ENCODE assay signal across 15 mouse cellular contexts in the genomic region with DNA sequence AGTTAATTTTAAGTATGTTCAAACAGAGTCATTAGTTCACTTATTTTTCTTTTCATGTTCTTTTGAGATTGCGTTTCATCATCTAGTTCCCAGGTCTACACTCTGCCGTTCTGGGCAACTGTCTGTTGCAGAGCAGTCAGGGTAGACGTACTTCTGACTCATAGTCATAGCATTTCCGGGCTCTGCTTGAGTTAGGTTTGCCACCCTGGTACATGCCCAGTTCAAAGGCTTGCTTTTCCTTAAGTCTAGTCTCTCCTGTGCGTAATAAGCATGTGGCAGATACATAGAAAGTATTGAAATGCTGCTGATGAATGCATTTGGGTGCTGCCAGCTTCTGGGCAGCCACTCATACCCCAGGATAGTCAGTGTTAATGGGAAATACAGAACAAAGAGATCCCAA.
DNase-seq lines count a peak whose midpoint lies in the region; ATAC-seq and TF ChIP-seq lines count a peak whose summit lies in the region.
"Had no signal": no experiment of that assay in that cellular context is flagged by ENCODE, and none has a peak within 500 bp of the region (broad histone marks: within the 10 kb centered on the region; RNA-seq: fewer than 3 reads in every experiment).

No protein-coding gene starts in this region.

- no peak overlapping the region for H3K4me3 ChIP-seq in forebrain, embryonic 10.5 days
- no peak overlapping the region for H3K4me3 ChIP-seq in forebrain, embryonic 13.5 days
- no peak overlapping the region for H3K4me3 ChIP-seq in midbrain, embryonic 12.5 days
- no peak overlapping the region for H3K4me3 ChIP-seq in small intestine, adult 2 months (ENCODE audit: low read depth, low read length)
- H3K4me3 ChIP-seq: erythroblast, embryonic 14.5 days; heart, embryonic 12.5 days had no signal

- H3K4me1 ChIP-seq in forebrain, embryonic 10.5 days, result peaks cover 50% of the 10 kb centered on the region
- peaks cover 46% of the 10 kb centered on the region for H3K4me1 ChIP-seq in forebrain, embryonic 13.5 days
- H3K4me1 ChIP-seq in midbrain, embryonic 12.5 days, result peaks cover 39% of the 10 kb centered on the region
- peaks cover 9% of the 10 kb centered on the region for H3K4me1 ChIP-seq in small intestine, adult 2 months (ENCODE audit: control insufficient read depth, insufficient read depth, insufficient read length, low read length)

- H3K36me3 ChIP-seq in forebrain, embryonic 10.5 days (replicated peaks), result peaks cover 17% of the 10 kb centered on the region
- H3K36me3 ChIP-seq in forebrain, embryonic 13.5 days (ENCODE audit: poor library complexity, severe bottlenecking), result peaks cover 7% of the 10 kb centered on the region; the same call in 1 of the 2 replicates
- H3K36me3 ChIP-seq in midbrain, embryonic 12.5 days, result 0 out of 2 replicates have a peak, but pooled peaks cover 7% of the 10 kb centered on the region
- peaks cover 12% of the 10 kb centered on the region for H3K36me3 ChIP-seq in small intestine, adult 2 months (ENCODE audit: control insufficient read depth, insufficient read depth, low read length)

- TF ChIP-seq POLR2A in small intestine, adult 2 months (IDR thresholded peaks at IDR 0.05; ENCODE audit: low read depth, low read length), result peak; percentile 32; the same call in 1 of the 2 replicates

- TF ChIP-seq CTCF in small intestine, adult 2 months (IDR thresholded peaks at IDR 0.05; ENCODE audit: extremely low read depth, insufficient read length, insufficient replicate concordance, low read depth, low read length), result no peak

- no peak overlapping the region; the same call in 1 of the 2 replicates for H3K4me2 ChIP-seq in forebrain, embryonic 13.5 days
- peak overlapping the region; percentile 53 for H3K4me2 ChIP-seq in midbrain, embryonic 12.5 days (replicated peaks)
- H3K4me2 ChIP-seq: heart, embryonic 12.5 days had no signal

- peaks cover 18% of the 10 kb centered on the region for H3K27me3 ChIP-seq in forebrain, embryonic 10.5 days (ENCODE audit: poor library complexity, severe bottlenecking)
- H3K27me3 ChIP-seq in forebrain, embryonic 13.5 days, result peaks cover 29% of the 10 kb centered on the region
- H3K27me3 ChIP-seq in midbrain, embryonic 12.5 days, result peaks cover 41% of the 10 kb centered on the region
- no peaks in the 10 kb centered on the region for H3K27me3 ChIP-seq in small intestine, adult 2 months (ENCODE audit: control insufficient read depth, insufficient read depth, low read length)
- H3K27me3 ChIP-seq: heart, embryonic 12.5 days had no signal

- H3K9me3 ChIP-seq in forebrain, embryonic 10.5 days, result no peaks in the 10 kb centered on the region
- H3K9me3 ChIP-seq in forebrain, embryonic 13.5 days (replicated peaks), result no peaks in the 10 kb centered on the region
- H3K9me3 ChIP-seq in midbrain, embryonic 12.5 days, result no peaks in the 10 kb centered on the region
- H3K9me3 ChIP-seq: heart, embryonic 12.5 days had no signal

- ATAC-seq in forebrain, embryonic 13.5 days, result no peak
- ATAC-seq in midbrain, embryonic 12.5 days (ENCODE audit: low FRiP score, low read depth), result no peak

- no peak for DNase-seq in forebrain, embryonic 10.5 days (ENCODE audit: extremely low spot score, low spot score)
- DNase-seq in urinary bladder, postnatal 14 days (ENCODE audit: low spot score), result peak; percentile 28
- DNase-seq in urinary bladder, postnatal 25 days (ENCODE audit: low spot score), result no peak
- DNase-seq in thymus, postnatal 36 days, result no peak
- no peak for DNase-seq in adrenal gland, postnatal 36 days
- DNase-seq: adrenal gland, postnatal 14 days; cerebellum, adult 11 months; gastrocnemius, postnatal 10 days; lung, postnatal 10 days; thymus, adult 2 months had no signal

- WGBS in forebrain, embryonic 10.5 days, result 94% methylated on average over 5 of the region's 5 CpGs
- 85% methylated on average over 5 of the region's 5 CpGs for WGBS in forebrain, embryonic 13.5 days
- WGBS in midbrain, embryonic 12.5 days, result 86% methylated on average over 5 of the region's 5 CpGs
- WGBS in small intestine, adult 2 months, result 37% methylated on average over 5 of the region's 5 CpGs

- H3K9ac ChIP-seq in forebrain, embryonic 13.5 days, result no peak overlapping the region
- H3K9ac ChIP-seq in midbrain, embryonic 12.5 days (replicated peaks), result peak overlapping the region; percentile 24; the same call in 1 of the 2 replicates
- H3K9ac ChIP-seq: heart, embryonic 12.5 days had no signal

- H3K27ac ChIP-seq in forebrain, embryonic 10.5 days, result 0 out of 2 replicates have a peak overlapping the region, but pooled peaks have one; percentile 75
- no peak overlapping the region for H3K27ac ChIP-seq in forebrain, embryonic 13.5 days
- H3K27ac ChIP-seq in midbrain, embryonic 12.5 days (replicated peaks), result no peak overlapping the region; the same call in 1 of the 2 replicates
- peak overlapping the region; percentile 68; the same call in 1 of the 2 replicates for H3K27ac ChIP-seq in small intestine, adult 2 months (ENCODE audit: insufficient read depth, low read depth, low read length)

Comparison
In these comparisons a context has a peak if more than half of its experiments do, and no peak if none do; other contexts are left out.
1. H3K27ac ChIP-seq: peak in forebrain, embryonic 10.5 days (single experiment) and small intestine, adult 2 months (single experiment); none in forebrain, embryonic 13.5 days (single experiment) and midbrain, embryonic 12.5 days (single experiment).